Mouse (Mus musculus) lung, postnatal 0 days (tissue): ENCODE results near the gene Nfix.

ENCODE experiments used
- CTCF ChIP-seq: IDR thresholded peaks from 2 replicates; pipeline ENCODE4 v1.5.1; 2016; ENCODE audit warnings: antibody characterized with exemption, mild to moderate bottlenecking
- EP300 ChIP-seq: IDR thresholded peaks from 2 replicates; pipeline ENCODE4 v1.6.1; 2016; ENCODE audit warnings: antibody characterized with exemption, mild to moderate bottlenecking, control low read depth

- TF ChIP-seq CTCF (peak; percentile 37; the same call in 1 of the 2 replicates), EP300 (peak; percentile 30; the same call in 1 of the 2 replicates)
Observed at GRCm38 (mm10) chr8:84689091-84689915, 110.8 kb downstream of the Nfix start.
